Mouse (Mus musculus) stomach, postnatal 0 days (tissue): ENCODE data around the gene Fbxl17. TPM values are rescaled to one million over a fixed set of nuclear protein-coding genes. Genes with fewer than 3 reads are reported as not detected.
A peak's percentile ranks its signal among the peaks of the same experiment; 100 is the strongest.

ENCODE experiments used
- ATAC-seq: fragments of 200-750 bp; cut with Nextera tagmentation; 2 replicates; pipeline ENCODE4 v1.8.0; 2017; ENCODE audit not compliant: low FRiP score, low TSS enrichment
- DNase-seq: peaks from one replicate; pipeline ENCODE4 v3.0.0-alpha.2; 2016; ENCODE audit warnings: low spot score
- H3K27ac ChIP-seq: fragments of 300-500 bp; sonication (generic); replicated peaks from 2 replicates; pipeline ENCODE4 v1.5.1; 2014; ENCODE audit warnings: mild to moderate bottlenecking, control low read depth
- H3K27me3 ChIP-seq: fragments of 300-500 bp; sonication (generic); 2 replicates; pipeline ENCODE4 v1.6.1; 2014; ENCODE audit warnings: low read length; ENCODE audit not compliant: control insufficient read depth, insufficient read depth
- H3K36me3 ChIP-seq: fragments of 300-500 bp; sonication (generic); 2 replicates; pipeline ENCODE4 v1.6.1; 2014; ENCODE audit warnings: low read length, mixed read lengths; ENCODE audit not compliant: control insufficient read depth, insufficient read depth
- H3K4me1 ChIP-seq: fragments of 300-500 bp; sonication (generic); replicated peaks from 2 replicates; pipeline ENCODE4 v1.6.1; 2014; ENCODE audit warnings: antibody characterized with exemption; ENCODE audit not compliant: control insufficient read depth, insufficient read depth
- H3K4me2 ChIP-seq: fragments of 300-500 bp; sonication (generic); replicated peaks from 2 replicates; pipeline ENCODE4 v1.6.1; 2014; ENCODE audit warnings: low read depth, mild to moderate bottlenecking, control low read depth, moderate library complexity
- H3K4me3 ChIP-seq: fragments of 300-500 bp; sonication (generic); 2 replicates; pipeline ENCODE4 v1.5.1; 2014; ENCODE audit warnings: low read depth, low read length, control low read depth
- H3K9ac ChIP-seq: fragments of 300-500 bp; sonication (generic); 2 replicates; pipeline ENCODE4 v1.6.1; 2014; ENCODE audit warnings: mild to moderate bottlenecking, low read length, control low read depth, mixed read lengths
- H3K9me3 ChIP-seq: fragments of 300-500 bp; sonication (generic); 2 replicates; pipeline ENCODE4 v1.6.1; 2016; ENCODE audit warnings: low read length; ENCODE audit not compliant: control insufficient read depth
- CTCF ChIP-seq: IDR thresholded peaks from 2 replicates; pipeline ENCODE4 v1.5.1; 2016; ENCODE audit warnings: antibody characterized with exemption, low read depth, mild to moderate bottlenecking, moderate library complexity
- EP300 ChIP-seq: optimal IDR thresholded peaks from 2 replicates; pipeline ENCODE3; 2016; ENCODE audit warnings: antibody characterized with exemption
- WGBS: fragments of 180-500 bp; shearing (Covaris S2); extraction: QIAGEN DNeasy Blood & Tissue Kit; methylation state at CpG from one replicate; pipeline ENCODE4 v1.1.7; 2014; 5-methylcytosine and 5-hydroxymethylcytosine counted together
- polyA plus RNA-seq: library from polyadenylated mRNA; unstranded; fragments of >200 nt; fragmentation: Nextera tagmentation; extraction: Ambion mirVana; gene quantifications from 2 replicates; pipeline ENCODE4 v1.2.1, GENCODE M21; 2015

Gene Fbxl17
- polyA plus RNA-seq, 1 experiment from 2014 or later, result 3.6 TPM

- H3K9me3 ChIP-seq, result no peaks in the 10 kb centered on the region
- DNase-seq (no peak), ATAC-seq (no peak)
- H3K9ac ChIP-seq, result no peak overlapping the region
- H3K36me3 ChIP-seq, result no peaks in the 10 kb centered on the region
- no peak overlapping the region for H3K4me3 ChIP-seq
- WGBS, result 93% methylated on average over 2 of the region's 2 CpGs
- no peaks in the 10 kb centered on the region for H3K4me1 ChIP-seq
- no peaks in the 10 kb centered on the region for H3K27me3 ChIP-seq
- H3K4me2 ChIP-seq, result no peak overlapping the region
- no peak overlapping the region for H3K27ac ChIP-seq
- TF ChIP-seq CTCF, result no peak
- no peak for TF ChIP-seq EP300
Observed at GRCm38 (mm10) chr17:63324672-63325071, 175.1 kb downstream of the Fbxl17 start.

GRCm38 (mm10) chr17:63324039-63324438 lies 175.8 kb downstream of the Fbxl17 start:
- peak; percentile 96 for TF ChIP-seq CTCF
- no peak for TF ChIP-seq EP300
- ATAC-seq, result peak; percentile 85
- Histone ChIP-seq H3K36me3 (no peaks in the 10 kb centered on the region), H3K4me3 (no peak overlapping the region), H3K27ac (no peak overlapping the region), H3K4me1 (no peaks in the 10 kb centered on the region), H3K9ac (no peak overlapping the region), H3K4me2 (no peak overlapping the region), H3K27me3 (no peaks in the 10 kb centered on the region), H3K9me3 (no peaks in the 10 kb centered on the region)
- peak; percentile 69 for DNase-seq
- WGBS, result 31% methylated on average over 2 of the region's 2 CpGs

DNA sequence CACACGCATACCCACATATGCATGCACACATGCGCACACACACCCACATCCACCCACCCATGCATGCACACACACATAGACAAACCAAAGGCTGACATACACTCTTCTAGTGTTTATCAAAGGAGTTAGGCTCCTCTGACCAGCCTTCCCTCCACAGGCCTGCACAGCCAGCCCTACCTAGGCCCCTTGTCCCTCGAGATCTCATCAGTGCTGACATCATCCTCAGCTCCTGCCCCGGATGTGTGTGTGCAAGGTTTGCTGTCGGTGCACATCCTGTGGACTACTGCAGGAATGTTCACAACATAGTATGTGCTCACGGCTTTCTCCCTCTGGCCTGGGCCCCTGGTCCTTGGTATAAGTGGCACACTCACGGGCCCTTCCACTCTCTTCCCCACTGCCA lies 177.0 kb downstream of the Fbxl17 start:
- no peak overlapping the region for H3K9ac ChIP-seq
- no peak for ATAC-seq
- no peaks in the 10 kb centered on the region for H3K27me3 ChIP-seq
- no peak overlapping the region for H3K4me2 ChIP-seq
- no peak for TF ChIP-seq EP300
- TF ChIP-seq CTCF, result no peak
- no peaks in the 10 kb centered on the region for H3K36me3 ChIP-seq
- no peak for DNase-seq
- H3K4me1 ChIP-seq, result no peaks in the 10 kb centered on the region
- H3K4me3 ChIP-seq, result no peak overlapping the region
- H3K27ac ChIP-seq, result no peak overlapping the region
- no peaks in the 10 kb centered on the region for H3K9me3 ChIP-seq
- WGBS, result 80% methylated on average over 7 of the region's 7 CpGs

DNA sequence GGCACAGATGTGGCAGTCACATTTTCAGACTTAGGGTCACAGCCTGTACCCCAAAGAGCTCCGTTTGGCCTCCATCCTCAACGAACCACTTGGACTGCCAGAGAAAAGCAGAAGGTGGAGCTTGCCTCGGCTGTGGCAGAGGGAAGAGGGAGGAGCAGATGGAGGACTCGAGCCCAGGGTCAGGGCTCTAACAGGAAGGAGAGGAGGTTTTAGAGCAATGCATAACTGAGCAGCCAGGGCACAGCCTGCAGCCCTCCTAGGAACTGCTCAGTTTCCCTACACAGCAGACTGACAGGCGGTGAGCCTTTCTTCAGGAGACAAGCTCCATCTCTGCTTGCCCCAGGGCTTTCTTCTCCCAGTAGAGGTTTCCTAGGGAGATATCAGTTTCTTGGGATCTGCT lies 178.5 kb downstream of the Fbxl17 start:
- ATAC-seq, result no peak
- no peaks in the 10 kb centered on the region for H3K4me1 ChIP-seq

GRCm38 (mm10) chr17:63317518-63317917 lies 182.3 kb downstream of the Fbxl17 start:
- no peak overlapping the region for H3K27ac ChIP-seq
- H3K4me2 ChIP-seq, result no peak overlapping the region
- no peak overlapping the region for H3K9ac ChIP-seq
- WGBS, result 21% methylated on average over 7 of the region's 7 CpGs
- H3K27me3 ChIP-seq, result no peaks in the 10 kb centered on the region
- no peak for DNase-seq
- H3K36me3 ChIP-seq, result no peaks in the 10 kb centered on the region
- H3K4me3 ChIP-seq, result no peak overlapping the region
- H3K9me3 ChIP-seq, result no peaks in the 10 kb centered on the region
- no peak for TF ChIP-seq EP300
- no peak for TF ChIP-seq CTCF
- ATAC-seq, result no peak
- H3K4me1 ChIP-seq, result no peaks in the 10 kb centered on the region

More for the DNA sequence above, 178.5 kb downstream of the Fbxl17 start:
- DNase-seq, result no peak
- no peak overlapping the region for H3K27ac ChIP-seq
- no peaks in the 10 kb centered on the region for H3K36me3 ChIP-seq
- H3K9ac ChIP-seq, result no peak overlapping the region
- no peaks in the 10 kb centered on the region for H3K27me3 ChIP-seq
- no peak overlapping the region for H3K4me2 ChIP-seq
- no peak overlapping the region for H3K4me3 ChIP-seq
- no peak for TF ChIP-seq CTCF
- no peak for TF ChIP-seq EP300
- H3K9me3 ChIP-seq, result no peaks in the 10 kb centered on the region
- 45% methylated on average over 5 of the region's 5 CpGs for WGBS

DNA sequence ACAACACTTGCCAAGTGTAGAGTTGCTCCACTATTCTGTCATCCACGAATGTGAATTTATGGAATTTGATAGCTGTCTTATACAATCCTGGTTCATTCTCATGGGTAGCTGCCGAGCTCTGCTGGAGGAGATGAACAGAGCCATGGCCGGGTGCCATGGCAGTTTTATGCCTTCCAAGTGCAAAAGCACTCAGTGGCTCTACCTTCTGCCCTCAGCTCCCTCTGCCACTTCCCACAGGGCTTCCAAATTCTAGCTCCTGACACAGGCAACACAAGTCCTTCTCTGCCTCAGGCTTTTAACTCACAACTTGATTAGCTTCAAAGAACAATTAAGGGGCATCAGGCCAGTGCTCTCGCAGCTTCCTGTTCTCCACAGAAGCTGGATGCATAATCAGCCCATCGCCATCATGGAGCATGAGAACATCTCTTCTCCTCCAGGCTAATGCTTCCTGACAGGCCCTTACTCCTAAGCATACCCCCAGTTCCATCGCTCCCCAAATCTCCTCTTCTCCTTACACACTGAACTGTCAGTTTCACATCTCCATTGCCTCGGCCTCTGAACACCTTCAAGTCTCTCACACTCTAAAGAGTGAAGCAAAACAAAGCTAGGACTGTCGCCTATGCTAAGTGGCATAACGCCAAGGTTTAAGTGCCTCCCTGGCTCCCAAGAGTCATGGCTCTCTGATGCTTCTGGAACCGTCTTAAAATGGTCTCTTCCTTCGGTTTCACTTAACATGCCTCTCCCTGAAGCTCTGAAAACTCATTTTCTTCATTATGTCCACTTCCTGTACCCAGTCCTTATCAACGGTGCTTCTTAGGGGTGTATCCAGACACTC lies 184.0 kb downstream of the Fbxl17 start:
- H3K36me3 ChIP-seq, result no peaks in the 10 kb centered on the region
- H3K4me2 ChIP-seq, result no peak overlapping the region
- H3K9me3 ChIP-seq, result no peaks in the 10 kb centered on the region
- H3K4me1 ChIP-seq, result no peaks in the 10 kb centered on the region
- no peak for DNase-seq
- TF ChIP-seq CTCF (no peak), EP300 (no peak)
- no peak overlapping the region for H3K27ac ChIP-seq
- H3K9ac ChIP-seq, result no peak overlapping the region
- H3K27me3 ChIP-seq, result no peaks in the 10 kb centered on the region
- H3K4me3 ChIP-seq, result no peak overlapping the region
- WGBS, result 78% methylated on average over 12 of the region's 12 CpGs
- no peak for ATAC-seq
